Mouse (Mus musculus) spleen, postnatal 14 days (tissue): ENCODE measurements around the gene Soat1.
"Not testable (repeated sequence)": the region's sequence is repeated elsewhere in the genome, so short reads cannot be mapped to it uniquely, and the experiment has no call there.

Experiments used
- DNase-seq, 2 experiments: peaks; one replicate each; pipeline ENCODE4 v3.0.0; 2021 to 2022; ENCODE audit warnings: low spot score in 2 of 2

The Soat1 gene

DNA sequence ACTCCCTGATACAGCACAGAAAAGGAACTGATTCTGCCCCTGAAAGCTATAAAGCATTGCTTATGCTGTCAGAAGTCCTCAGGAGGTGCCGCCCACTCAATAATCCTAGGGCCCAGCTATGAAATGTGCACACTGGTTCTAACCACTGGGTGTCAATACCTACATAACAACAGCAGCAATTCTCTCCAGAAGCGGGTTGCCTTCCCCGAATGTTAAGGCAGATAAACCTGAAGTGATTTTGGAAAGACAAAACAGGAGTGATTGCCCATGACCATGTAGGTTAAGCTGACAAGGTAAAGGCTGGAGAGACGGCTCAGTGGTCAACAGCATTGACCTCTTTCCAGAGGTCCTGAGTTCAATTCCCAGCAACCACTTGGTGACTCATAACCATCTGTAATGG is 48.4 kb downstream of the Soat1 start:
- DNase-seq = no peak

DNA sequence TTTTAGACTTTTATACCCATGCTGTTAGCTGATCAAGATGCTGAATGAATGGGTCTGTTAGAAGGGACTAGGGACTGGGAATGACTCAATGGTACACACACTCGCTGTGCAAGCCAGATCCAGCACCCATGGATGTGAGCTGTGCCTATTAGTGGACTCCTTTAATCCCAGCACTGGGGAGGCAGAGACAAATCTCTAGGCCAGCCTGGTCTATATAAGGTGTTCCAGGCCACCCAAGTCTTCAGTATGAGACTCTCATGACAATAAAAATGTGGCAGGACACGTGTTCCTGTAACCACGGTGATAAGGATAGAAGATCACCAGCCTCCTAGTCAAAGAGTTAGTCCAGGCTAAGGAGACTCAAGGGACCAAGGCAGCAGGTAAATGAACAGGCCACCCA is 50.1 kb downstream of the Soat1 start:
- no peak for DNase-seq

GRCm38 (mm10) chr1:156423493-156423892 is 50.6 kb downstream of the Soat1 start:
- no peak for DNase-seq

GRCm38 (mm10) chr1:156422856-156423255 is 51.3 kb downstream of the Soat1 start:
- DNase-seq = no peak

DNA sequence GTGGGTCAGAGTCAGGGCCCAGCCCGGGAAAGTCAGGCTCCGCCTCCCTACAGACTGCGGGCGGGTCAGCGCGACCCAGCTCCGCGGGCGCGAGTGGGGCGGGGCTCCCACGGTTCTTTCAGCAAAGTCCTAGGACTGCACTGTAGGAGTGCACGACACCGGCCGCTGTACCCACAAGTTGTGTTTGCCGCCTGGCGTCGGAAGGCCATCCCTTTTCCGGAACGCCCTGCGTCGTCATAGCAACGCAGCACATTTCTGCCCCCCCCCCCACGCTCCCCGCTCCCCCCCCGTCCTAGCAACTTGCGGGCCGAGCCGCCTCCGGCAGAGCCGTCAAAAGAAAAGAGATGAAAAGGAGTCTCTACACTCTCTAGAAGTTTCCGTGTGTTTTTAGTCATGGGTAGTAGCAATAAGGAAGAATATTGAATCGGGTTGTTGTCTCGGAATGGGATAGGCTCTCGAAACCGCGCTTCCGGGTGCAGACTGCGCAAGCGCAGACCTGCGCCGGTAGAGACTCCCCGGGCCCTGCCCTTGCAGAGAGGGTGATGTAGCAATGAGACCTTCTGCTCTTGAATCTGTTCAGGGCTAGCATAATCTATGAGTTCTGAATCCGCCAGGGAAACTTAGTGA is 53.3 kb downstream of the Soat1 start, which contains the start of gene Axdnd1:
Gene Axdnd1, minus strand, starts transcription at position 489 of the 627 bp plus-strand sequence.
- peak; percentile 70 to 79 for DNase-seq

- peak in 1 of 2 experiments; percentile 22 for DNase-seq
Observed at GRCm38 (mm10) chr1:156418170-156418569, 56.0 kb downstream of the Soat1 start.

- no peak for DNase-seq
Observed at GRCm38 (mm10) chr1:156408521-156408920, 65.6 kb downstream of the Soat1 start.

DNA sequence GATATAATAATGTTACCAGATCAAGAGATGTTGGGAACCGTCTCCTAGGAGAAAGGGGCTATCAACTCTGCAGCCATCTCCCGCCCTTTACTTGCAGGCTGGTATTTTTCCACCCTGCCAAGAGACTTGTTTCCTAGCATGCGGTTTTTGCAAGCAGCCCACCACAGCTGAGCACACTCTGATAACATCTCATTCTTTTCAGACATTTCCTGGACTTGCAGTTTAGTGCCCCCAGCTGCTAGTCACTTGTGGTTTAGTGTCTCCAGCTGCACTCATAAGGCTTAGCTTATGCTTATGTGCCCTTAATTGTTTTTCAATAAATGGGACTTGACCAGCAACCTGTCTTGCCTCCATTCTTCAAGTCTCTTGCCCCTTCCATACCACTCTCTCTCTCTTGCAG is 66.1 kb downstream of the Soat1 start:
- DNase-seq = no peak

DNA sequence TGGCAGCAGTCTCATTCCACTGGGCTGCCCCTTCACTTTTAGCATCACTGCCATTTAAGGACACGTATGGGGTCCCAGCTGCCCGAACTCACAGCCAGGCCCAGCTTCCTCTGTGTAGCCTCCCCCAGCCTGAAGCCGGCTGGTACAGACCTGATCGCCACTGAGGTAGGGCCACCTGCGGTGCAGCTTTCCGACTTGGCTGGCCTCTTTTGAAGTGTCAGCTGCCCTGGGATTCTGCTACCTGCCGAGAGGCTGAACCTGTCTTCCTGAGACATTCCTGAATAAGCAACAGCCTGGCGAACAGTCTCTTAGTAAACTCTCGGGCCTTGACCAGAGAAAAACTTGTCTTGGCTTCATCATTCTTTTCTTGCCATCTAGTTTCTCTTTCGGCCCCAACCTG is 70.9 kb downstream of the Soat1 start:
- no peak for DNase-seq

DNA sequence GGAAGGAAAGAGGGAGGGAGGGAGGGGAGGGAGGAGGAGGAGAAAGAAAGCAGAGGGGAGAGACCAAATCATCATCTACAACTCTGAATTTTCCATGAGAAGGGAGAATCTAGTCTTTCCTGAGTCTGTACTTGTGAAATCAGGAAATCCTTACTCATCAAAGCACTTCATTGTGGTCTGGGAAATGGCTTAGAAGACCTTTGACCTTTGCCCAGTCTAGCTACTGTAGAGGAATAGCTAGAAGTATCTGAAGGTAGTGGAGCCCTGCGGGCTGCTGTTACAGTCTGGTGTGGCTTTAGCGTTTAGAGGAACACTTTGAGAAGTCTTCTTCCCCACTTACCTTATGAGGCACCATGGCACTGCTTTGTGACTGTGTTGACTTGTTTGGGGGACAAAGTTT is 71.6 kb downstream of the Soat1 start:
- DNase-seq = no peak

DNA sequence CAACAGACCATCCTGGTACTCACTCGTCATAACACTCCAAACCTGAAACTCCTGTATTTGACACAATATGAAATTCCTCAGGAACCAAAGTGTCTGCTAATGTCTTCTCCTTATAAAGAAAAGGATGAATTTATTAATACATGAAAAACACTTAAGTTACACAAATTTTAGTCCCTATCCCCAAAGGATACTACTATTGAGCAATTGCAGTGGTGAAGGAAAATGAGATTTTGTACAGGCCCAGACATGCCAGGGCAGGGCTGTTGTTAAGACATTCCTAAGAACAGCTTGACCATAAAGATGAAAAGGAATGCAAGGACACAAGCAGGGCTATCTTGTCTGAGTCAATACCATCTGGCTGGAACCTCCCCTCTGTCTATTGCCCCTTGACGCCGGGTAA is 74.0 kb downstream of the Soat1 start:
- DNase-seq = not testable (repeated sequence)

- no peak for DNase-seq
Observed at GRCm38 (mm10) chr1:156393148-156393547, 81.0 kb downstream of the Soat1 start.

DNA sequence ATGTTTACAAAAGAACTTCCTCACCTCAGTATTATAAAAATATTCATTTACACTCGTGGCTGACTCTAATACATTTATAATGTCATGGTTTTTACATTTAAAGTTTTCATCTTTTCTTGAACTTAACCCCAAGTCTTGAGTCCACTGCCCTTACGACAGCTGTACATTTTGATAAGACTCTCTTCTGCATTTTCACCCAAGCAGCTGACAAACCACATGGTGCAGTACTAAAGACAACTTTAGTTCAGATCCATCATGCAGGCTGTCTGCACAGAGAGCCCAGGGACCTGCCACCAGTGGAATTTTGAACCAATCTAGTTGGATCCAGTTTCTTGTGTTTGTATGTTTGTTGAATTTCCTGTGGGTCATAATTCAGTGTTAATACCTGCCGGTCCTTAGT is 87.3 kb downstream of the Soat1 start:
- no peak for DNase-seq

GRCm38 (mm10) chr1:156386232-156386631 is 87.9 kb downstream of the Soat1 start:
- no peak for DNase-seq

- no peak for DNase-seq
Observed at GRCm38 (mm10) chr1:156381217-156381616, 92.9 kb downstream of the Soat1 start.
